Mouse (Mus musculus) lung, adult 10 weeks (tissue): Measurements from ENCODE around the gene Gm14743. TPM values are rescaled to one million over a fixed set of nuclear protein-coding genes. Genes with fewer than 3 reads are reported as not detected.

Experiments
- polyA plus RNA-seq: library from polyadenylated mRNA; stranded (reverse); fragments of 350-450 nt; fragmentation: Illumina TruSeq; extraction: RNeasy Lipid Tissue Mini Kit (QIAGEN cat#74804); gene quantifications from one replicate; pipeline ENCODE4 v1.2.3, GENCODE M21; 2014; ENCODE audit warnings: low read depth, low replicate concordance; ENCODE audit not compliant: insufficient read depth

The Gm14743 gene
- not detected for polyA plus RNA-seq

GRCm38 (mm10) chrX:78245821-78246220, at the start of gene Gm14743:
Gene Gm14743 (minus strand): TSS chrX:78245921.

Other genes starting within 250 kb of the Gm14743 start
- gene Obp1a, start 154.5 kb downstream of the Gm14743 start, polyA plus RNA-seq, result not detected
- not detected for gene Gm5938, start 120.5 kb downstream of the Gm14743 start, polyA plus RNA-seq
- not detected for gene Obp1b, start 59.1 kb downstream of the Gm14743 start, polyA plus RNA-seq
- gene 4930480E11Rik, start 123.7 kb upstream of the Gm14743 start, polyA plus RNA-seq, result not detected